Mouse (Mus musculus) stomach, postnatal 0 days (tissue): Measurements from ENCODE around the gene C130050O18Rik.

ENCODE experiments used
- CTCF ChIP-seq: IDR thresholded peaks from 2 replicates; pipeline ENCODE4 v1.5.1; 2016; ENCODE audit warnings: antibody characterized with exemption, low read depth, mild to moderate bottlenecking, moderate library complexity
- EP300 ChIP-seq: optimal IDR thresholded peaks from 2 replicates; pipeline ENCODE3; 2016; ENCODE audit warnings: antibody characterized with exemption

GRCm38 (mm10) chr5:139392219-139393196, 12.6 kb upstream of the C130050O18Rik start:
- no peak for TF ChIP-seq CTCF
- no peak for TF ChIP-seq EP300
